Mouse (Mus musculus) gastrocnemius, adult 2 months (tissue): ENCODE results near the gene Gm4450. TPM values are rescaled to one million over a fixed set of nuclear protein-coding genes. Genes with fewer than 3 reads are reported as not detected.
A peak's percentile ranks its signal among the peaks of the same experiment; 100 is the strongest.
"Not testable (repeated sequence)": the region's sequence is repeated elsewhere in the genome, so short reads cannot be mapped to it uniquely, and the experiment has no call there.

Experiments
- DNase-seq: peaks from one replicate; pipeline ENCODE4 v3.0.0; 2022
- H3K27ac ChIP-seq: fragments of 200-600 bp; 2 replicates; pipeline ENCODE4 v1.8.1; 2022; ENCODE audit warnings: mild to moderate bottlenecking
- H3K4me3 ChIP-seq: fragments of 200-600 bp; 2 replicates; pipeline ENCODE4 v1.8.1; 2022; ENCODE audit warnings: mild to moderate bottlenecking, moderate library complexity
- CTCF ChIP-seq: fragments of 200-600 bp; IDR thresholded peaks from 2 replicates; pipeline ENCODE4 v1.8.1; 2022; ENCODE audit warnings: antibody characterized with exemption, mild to moderate bottlenecking, moderate library complexity
- intact Hi-C: fragments of 180-260 bp; cut with DNase I; formaldehyde crosslinking; loops from one replicate; pipeline ENCODE4 v1.15.1; 2025
- long read RNA-seq, 2 experiments: library from polyadenylated mRNA; stranded (forward); transcript quantifications; one replicate each; pipeline ENCODE4 v2.0.0; 2021
- total RNA-seq, 2 experiments: library from RNA; stranded (reverse); gene quantifications; 2 replicates each; pipeline ENCODE4 v1.2.3; 2021

Gene Gm4450
- total RNA-seq, result not detected
- long read RNA-seq, experiment 1, result 0 reads
- long read RNA-seq, experiment 2, result 0 reads

- H3K4me3 ChIP-seq, DNase-seq, H3K27ac ChIP-seq, intact Hi-C loops: not testable (repeated sequence)
Measured at GRCm38 (mm10) chr3:98457026-98457425, at the start of gene Gm4450. Gm4450 (minus strand) TSS chr3:98457126.

- H3K4me3 ChIP-seq, intact Hi-C loops, H3K27ac ChIP-seq, DNase-seq: not testable (repeated sequence)
Measured at GRCm38 (mm10) chr3:98497401-98497800, 40.5 kb upstream of the Gm4450 start.

- H3K27ac ChIP-seq, intact Hi-C loops, H3K4me3 ChIP-seq, DNase-seq: not testable (repeated sequence)
Measured at GRCm38 (mm10) chr3:98496762-98497161, 39.8 kb upstream of the Gm4450 start.

GRCm38 (mm10) chr3:98495055-98495454 lies 38.1 kb upstream of the Gm4450 start:
- H3K4me3 ChIP-seq, DNase-seq, H3K27ac ChIP-seq, intact Hi-C loops: not testable (repeated sequence)

GRCm38 (mm10) chr3:98494184-98494583 lies 37.3 kb upstream of the Gm4450 start:
- H3K4me3 ChIP-seq, H3K27ac ChIP-seq, DNase-seq, intact Hi-C loops: not testable (repeated sequence)

- intact Hi-C loops, H3K27ac ChIP-seq, DNase-seq, H3K4me3 ChIP-seq: not testable (repeated sequence)
Measured at GRCm38 (mm10) chr3:98471499-98471898, 14.6 kb upstream of the Gm4450 start.

GRCm38 (mm10) chr3:98471057-98471456 lies 14.1 kb upstream of the Gm4450 start:
- DNase-seq, H3K27ac ChIP-seq, intact Hi-C loops, H3K4me3 ChIP-seq: not testable (repeated sequence)

GRCm38 (mm10) chr3:98469323-98469722 lies 12.4 kb upstream of the Gm4450 start:
- H3K4me3 ChIP-seq, DNase-seq, intact Hi-C loops, H3K27ac ChIP-seq: not testable (repeated sequence)

- H3K4me3 ChIP-seq, H3K27ac ChIP-seq, DNase-seq, intact Hi-C loops: not testable (repeated sequence)
Measured at GRCm38 (mm10) chr3:98453786-98454185, 3.1 kb downstream of the Gm4450 start.

GRCm38 (mm10) chr3:98443924-98444323 lies 13.0 kb downstream of the Gm4450 start:
- H3K4me3 ChIP-seq, DNase-seq, H3K27ac ChIP-seq: not testable (repeated sequence)
- intact Hi-C loops, result loop anchor here (1.0 to 2.0 kb wide), 3 partner anchors 82 to 217 kb away; no protein-coding TSS in a partner anchor

- intact Hi-C loops, result loop anchor here (1.0 to 2.0 kb wide), 3 partner anchors 81 to 216 kb away; no protein-coding TSS in a partner anchor
- peak; percentile 57 for TF ChIP-seq CTCF
- not testable (repeated sequence) for H3K27ac ChIP-seq, DNase-seq, H3K4me3 ChIP-seq
Measured at GRCm38 (mm10) chr3:98443149-98443779, 13.7 kb downstream of the Gm4450 start.

GRCm38 (mm10) chr3:98442245-98442644 lies 14.7 kb downstream of the Gm4450 start:
- H3K4me3 ChIP-seq, H3K27ac ChIP-seq, DNase-seq: not testable (repeated sequence)
- TF ChIP-seq CTCF, result peak; percentile 24; the same call in 1 of the 2 replicates
- intact Hi-C loops, result loop anchor here (2.0 kb wide), 2 partner anchors 87 to 215 kb away; no protein-coding TSS in a partner anchor

GRCm38 (mm10) chr3:98435030-98435429 lies 21.9 kb downstream of the Gm4450 start:
- intact Hi-C loops, result no loop called here
- Histone ChIP-seq H3K27ac (no peak overlapping the region), H3K4me3 (no peak overlapping the region)
- no peak for DNase-seq
- no peak for TF ChIP-seq CTCF
